Mouse (Mus musculus): Measurements from ENCODE around the gene Gm28038. TPM values are rescaled to one million over a fixed set of nuclear protein-coding genes. Genes with fewer than 3 reads are reported as not detected.

The Gm28038 gene
- total RNA-seq, 2 experiments from 2014 or later = not detected

DNA sequence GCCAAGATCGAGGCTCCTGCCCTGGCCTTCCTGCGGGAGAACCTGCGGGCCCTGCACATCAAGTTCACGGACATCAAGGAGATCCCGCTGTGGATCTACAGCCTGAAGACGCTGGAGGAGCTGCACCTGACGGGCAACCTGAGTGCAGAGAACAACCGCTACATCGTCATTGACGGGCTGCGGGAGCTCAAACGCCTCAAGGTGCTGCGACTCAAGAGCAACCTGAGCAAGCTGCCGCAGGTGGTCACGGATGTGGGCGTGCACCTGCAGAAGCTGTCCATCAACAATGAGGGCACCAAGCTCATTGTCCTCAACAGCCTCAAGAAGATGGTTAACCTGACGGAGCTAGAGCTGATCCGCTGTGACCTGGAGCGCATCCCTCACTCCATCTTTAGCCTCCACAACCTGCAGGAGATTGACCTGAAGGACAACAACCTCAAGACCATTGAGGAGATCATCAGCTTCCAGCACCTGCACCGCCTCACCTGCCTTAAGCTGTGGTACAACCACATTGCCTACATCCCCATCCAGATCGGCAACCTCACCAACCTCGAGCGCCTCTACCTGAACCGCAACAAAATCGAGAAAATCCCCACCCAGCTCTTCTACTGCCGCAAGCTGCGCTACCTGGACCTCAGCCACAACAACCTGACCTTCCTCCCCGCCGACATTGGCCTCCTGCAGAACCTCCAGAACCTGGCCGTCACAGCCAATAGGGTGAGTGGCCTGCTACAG is 24.1 kb upstream of the Gm28038 start:
- DNase-seq = peak in 1 of 2 experiments; percentile 14

DNA sequence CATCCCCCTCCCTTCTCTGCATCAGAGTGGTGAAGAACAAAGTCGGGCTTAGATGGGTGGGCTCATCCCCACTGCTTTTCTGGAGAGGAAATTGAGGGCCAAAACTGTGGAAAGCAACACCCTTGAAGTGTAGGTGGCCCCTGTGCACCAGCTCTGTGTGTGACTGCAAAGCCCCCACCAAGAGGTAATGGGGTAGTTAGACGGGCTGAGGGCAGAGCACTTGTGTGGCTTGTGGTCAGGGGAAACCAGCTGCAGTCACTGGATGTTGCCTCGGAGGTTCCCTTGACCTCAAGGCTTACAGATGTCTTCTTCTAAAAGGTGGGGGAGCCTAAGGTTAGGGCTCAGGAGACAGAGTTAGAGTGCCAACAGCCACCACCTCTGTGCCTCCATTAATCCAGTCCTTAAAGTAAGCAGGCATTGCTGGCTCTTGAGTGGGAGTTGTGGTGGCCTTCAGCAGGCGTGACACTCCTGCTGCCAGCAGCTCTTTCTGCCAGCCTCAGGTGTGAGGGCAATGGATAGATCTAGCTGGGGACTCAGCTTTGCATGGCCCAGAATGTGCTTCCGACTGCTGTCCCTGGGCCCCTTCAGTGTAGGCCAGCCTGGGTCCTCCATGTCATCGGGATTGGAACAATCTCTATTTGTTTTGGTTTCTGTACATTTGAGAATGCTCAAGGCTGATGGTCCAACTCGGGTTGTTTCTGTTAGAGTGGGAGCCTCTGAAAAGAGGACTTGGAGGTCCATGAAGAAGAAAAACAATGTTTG is 23.0 kb upstream of the Gm28038 start:
- DNase-seq = no peak

GRCm38 (mm10) chr2:30258600-30258999 is 22.2 kb upstream of the Gm28038 start:
- peak; percentile 88 to 94 for DNase-seq

DNA sequence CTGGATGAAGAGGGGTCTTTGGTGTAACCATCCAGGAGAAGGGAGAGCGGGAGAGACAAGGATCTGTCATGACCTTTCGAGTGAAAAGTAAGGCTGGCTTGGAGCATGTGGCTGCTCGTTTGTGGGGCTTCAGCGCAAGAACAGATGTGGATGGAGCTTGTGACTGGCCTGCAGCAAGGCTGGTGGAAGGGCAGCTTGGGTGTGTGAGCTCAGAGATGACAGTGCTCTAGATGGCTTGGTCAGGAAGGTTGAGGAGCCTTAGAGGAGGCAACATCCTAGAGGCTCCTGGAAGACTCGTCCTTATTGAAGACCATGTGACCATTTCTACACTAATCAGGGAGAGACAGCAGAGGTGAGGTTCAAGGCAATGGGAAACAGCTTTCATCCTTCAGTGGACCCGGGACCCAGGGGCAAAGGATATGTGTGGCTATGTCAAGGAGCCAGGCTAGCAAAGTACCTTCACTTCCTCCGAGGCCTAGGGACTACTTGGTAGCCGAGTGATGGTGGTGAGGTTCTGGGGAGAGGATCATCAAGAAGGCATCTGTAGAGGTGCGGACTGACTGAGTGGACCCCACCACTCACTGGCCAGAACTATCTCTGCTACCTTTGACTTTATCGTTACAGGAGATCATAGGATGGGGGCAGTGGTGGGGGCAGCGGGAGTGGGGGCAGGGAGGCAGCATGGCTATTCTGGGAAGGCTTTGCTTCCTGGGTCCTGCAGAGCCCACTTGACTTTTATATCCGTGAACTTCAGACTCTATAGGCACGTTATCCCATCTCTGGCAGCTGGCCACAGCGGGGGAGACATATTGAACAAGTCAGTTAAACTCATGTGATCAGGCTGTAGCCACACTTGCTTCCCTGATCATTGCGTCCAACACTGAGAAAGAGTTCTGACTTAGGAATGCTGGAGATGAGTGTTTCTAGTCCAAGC is 21.4 kb upstream of the Gm28038 start:
- peak in 1 of 2 experiments; percentile 51 for DNase-seq

GRCm38 (mm10) chr2:30261064-30261736 is 19.6 kb upstream of the Gm28038 start:
- peak in 1 of 2 experiments; percentile 34 for DNase-seq

DNA sequence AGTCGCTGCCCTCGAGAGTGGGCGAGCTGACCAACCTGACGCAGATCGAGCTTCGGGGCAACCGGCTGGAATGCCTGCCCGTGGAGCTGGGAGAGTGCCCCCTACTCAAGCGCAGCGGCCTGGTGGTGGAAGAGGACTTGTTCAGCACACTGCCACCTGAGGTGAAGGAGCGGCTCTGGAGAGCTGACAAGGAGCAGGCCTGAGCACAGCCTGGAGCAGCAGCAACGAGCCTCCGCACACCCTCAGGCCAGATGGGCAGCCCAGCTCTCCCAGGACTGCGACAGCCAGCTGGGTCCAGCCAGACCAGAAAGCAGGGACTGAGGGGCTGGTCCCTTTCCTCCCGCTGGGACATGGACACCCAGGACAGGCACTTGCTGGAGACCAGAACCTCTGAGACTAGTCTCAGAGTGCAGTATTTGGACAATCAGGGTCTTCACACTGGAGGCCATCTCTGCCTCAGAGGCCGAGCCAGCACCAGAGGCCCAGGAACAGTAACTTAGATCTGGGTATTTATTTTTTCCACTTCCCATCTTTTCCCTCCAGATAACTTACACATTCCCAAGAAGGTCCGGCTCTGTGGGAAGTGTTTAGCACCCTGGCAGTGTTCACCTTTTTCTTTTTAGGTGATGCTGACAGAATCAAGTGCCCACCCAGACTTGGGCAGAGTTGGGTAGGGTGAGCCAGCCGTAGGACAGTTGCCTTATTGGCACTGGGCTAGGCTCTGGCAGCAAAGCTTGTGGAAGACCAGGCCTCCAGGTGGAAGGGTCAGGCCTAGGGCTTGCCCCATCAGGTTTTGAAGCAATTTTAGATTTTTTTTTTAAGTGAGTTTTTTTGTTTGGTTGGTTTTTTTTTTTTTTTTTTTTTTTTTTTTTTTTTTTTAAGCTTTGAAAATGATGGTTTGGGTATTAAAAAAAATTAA is 18.7 kb upstream of the Gm28038 start:
- no peak for DNase-seq

DNA sequence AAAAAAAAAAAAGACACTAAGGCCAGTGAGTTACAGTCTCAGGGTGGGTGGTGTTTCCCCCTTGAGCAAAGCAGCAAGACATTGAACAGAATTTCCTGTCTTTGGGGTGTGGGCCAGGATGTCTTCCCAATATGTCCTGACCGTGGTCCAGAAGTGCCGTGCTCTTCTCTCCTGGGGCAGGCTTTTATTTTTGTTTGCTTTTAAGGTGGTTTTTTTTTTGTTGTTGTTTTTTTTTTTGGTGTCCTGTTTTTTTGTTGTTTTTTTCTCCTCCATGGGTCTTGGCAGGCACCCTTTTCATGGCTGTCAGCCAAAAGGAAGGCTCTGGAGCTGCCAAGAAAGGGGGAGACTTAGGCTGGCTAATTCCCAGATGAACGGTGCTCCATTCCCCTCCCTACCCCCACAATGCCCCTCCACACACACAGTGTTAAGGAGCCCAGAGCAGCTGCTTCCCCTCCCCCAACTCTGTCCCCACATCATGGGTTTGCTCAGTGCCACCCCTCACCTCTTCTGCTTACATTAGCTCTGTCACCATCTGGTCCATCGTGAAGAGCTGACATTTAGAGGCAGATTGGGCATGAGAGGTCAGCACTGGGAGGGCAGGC is 17.9 kb upstream of the Gm28038 start:
- DNase-seq = peak; percentile 86

DNA sequence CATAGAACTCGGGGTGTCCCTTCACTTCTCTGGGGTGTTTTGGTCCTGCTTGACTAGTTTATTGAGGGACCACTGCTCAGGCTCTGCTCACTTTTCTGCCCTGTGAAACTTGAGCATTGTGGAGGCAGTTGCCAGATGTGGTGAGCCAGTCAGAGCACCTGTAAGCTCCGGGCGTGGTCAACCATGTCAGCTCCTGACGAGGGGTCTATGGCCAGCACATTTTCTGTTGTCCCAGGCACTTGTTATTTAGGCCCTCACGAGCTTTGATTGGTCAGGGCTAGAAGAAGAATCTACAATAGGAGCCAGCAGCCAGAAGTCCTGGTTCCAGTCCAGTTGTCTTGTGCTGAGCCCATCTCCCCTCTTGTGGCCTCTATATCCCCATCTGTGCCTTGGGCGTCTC is 17.0 kb upstream of the Gm28038 start:
- DNase-seq = peak in 1 of 2 experiments; percentile 36

- peak; percentile 62 to 66 for DNase-seq
Observed at GRCm38 (mm10) chr2:30264671-30265519, 15.9 kb upstream of the Gm28038 start.

DNA sequence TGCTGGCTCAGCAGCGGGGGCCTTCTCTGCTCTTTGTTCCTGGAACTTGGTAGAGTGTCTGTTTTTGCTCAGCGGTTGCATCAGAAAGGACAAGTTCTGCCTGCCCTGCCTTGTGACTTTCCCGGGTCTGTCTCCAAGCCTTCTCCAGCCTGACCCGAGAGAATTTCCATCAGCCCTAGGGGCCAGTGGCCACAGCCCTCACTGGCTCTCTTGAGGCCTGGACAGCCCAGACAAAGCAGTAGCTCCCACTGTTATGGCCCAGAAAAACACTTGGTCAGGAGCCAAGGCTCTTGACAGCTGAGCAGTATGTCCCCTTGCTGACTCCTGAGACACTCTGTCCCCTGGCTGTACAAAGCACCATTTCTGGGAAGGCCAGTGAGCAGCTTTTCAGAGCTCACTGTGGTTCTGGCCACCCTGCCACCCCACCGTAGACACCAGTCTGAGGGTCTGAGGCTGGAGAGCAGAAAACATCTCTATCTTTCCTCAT is 15.0 kb upstream of the Gm28038 start, which contains the start of gene Phyhd1:
Gene Phyhd1 (plus strand): TSS at position 437 of the 487 bp plus-strand sequence.
- DNase-seq = peak; percentile 93 to 97

- peak; percentile 92 for DNase-seq
Observed at GRCm38 (mm10) chr2:30266392-30266941, 14.4 kb upstream of the Gm28038 start.

DNA sequence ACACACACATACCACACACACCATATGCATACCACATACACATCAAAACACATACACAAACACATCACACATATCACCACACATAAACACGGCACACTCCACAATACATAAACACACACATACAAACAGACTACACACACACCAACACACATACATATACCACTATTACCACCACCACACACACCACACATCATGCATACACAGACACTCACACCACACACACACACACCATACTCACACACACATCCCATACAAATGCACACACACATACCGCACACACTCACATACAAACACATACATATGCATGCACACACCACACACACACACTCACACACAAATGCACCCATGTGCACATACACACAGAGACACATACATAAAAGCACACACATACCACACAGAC is 13.4 kb upstream of the Gm28038 start:
- no peak for DNase-seq

DNA sequence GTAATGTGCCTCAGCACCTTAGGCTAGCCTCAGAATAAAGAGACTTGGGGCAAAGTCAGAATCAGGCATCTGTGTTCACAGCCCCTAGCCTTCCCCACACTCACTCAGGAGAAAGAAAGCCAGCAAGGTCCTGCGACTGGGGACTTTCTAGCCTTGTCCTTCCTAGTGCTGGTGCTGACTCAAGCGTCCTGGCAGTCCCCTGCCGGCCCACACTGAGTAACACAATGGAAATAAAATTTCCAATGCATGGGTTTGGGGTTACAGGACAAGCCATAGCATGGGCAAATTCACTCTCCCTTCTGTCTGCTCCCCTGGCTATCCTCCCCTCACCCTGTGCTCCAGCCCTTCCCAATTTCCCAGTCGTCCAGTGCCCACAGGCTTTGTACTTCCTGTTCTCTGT is 12.5 kb upstream of the Gm28038 start:
- peak in 1 of 2 experiments; percentile 38 for DNase-seq

GRCm38 (mm10) chr2:30269241-30269990 is 11.4 kb upstream of the Gm28038 start:
- DNase-seq = peak in 1 of 2 experiments; percentile 35

- peak; percentile 88 to 94 for DNase-seq
Observed at GRCm38 (mm10) chr2:30270134-30270533, 10.7 kb upstream of the Gm28038 start.

- no peak for DNase-seq
Observed at GRCm38 (mm10) chr2:30281651-30282050, 808 bp downstream of the Gm28038 start.

GRCm38 (mm10) chr2:30283193-30283592 is 2.4 kb downstream of the Gm28038 start:
- no peak for DNase-seq

DNA sequence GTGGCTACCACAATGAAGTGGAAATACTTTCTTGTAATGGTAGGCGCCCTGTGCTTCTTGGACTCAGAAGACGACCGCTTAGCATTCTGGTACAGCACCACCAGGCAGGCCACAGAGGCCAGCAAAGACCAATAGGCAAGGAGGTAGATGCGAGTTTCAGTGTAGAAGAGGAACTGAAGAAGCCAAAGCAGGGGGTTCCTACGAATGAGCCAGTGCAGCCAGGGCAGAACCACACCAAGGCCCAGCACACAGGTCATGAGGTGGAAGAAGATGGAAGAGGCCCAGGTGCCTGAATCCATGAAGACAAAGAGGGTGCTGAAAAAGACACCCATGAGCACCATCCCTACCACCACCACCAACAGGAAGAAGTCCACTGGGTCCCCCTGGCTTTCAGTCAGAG is 4.2 kb downstream of the Gm28038 start:
- no peak for DNase-seq

Data from heart, adult 18-20 months (tissue).